Mouse (Mus musculus) forebrain, embryonic 12.5 days (tissue): ENCODE measurements around the gene Fancc. TPM values are rescaled to one million over a fixed set of nuclear protein-coding genes. Genes with fewer than 3 reads are reported as not detected.

Experiments
- ATAC-seq: fragments of 200-750 bp; cut with Nextera tagmentation; 2 replicates; pipeline ENCODE4 v1.8.0; 2017; ENCODE audit warnings: moderate TSS enrichment; ENCODE audit not compliant: low FRiP score
- H3K27ac ChIP-seq: fragments of 300-500 bp; sonication (generic); 2 replicates; pipeline ENCODE4 v1.5.1; 2016; ENCODE audit warnings: mild to moderate bottlenecking
- H3K27me3 ChIP-seq: fragments of 300-500 bp; sonication (generic); 2 replicates; pipeline ENCODE4 v1.6.1; 2016; ENCODE audit warnings: mild to moderate bottlenecking
- H3K36me3 ChIP-seq: fragments of 300-500 bp; sonication (generic); replicated peaks from 2 replicates; pipeline ENCODE4 v1.6.1; 2016; ENCODE audit warnings: mild to moderate bottlenecking
- H3K4me1 ChIP-seq: fragments of 300-500 bp; sonication (generic); 2 replicates; pipeline ENCODE4 v1.6.1; 2016
- H3K4me2 ChIP-seq: fragments of 300-500 bp; sonication (generic); 2 replicates; pipeline ENCODE4 v1.6.1; 2016; ENCODE audit warnings: mild to moderate bottlenecking, moderate library complexity
- H3K4me3 ChIP-seq: fragments of 300-500 bp; sonication (generic); replicated peaks from 2 replicates; pipeline ENCODE4 v1.5.1; 2016; ENCODE audit warnings: mild to moderate bottlenecking
- H3K9ac ChIP-seq: fragments of 300-500 bp; sonication (generic); 2 replicates; pipeline ENCODE4 v1.6.1; 2016; ENCODE audit warnings: mild to moderate bottlenecking
- H3K9me3 ChIP-seq: fragments of 300-500 bp; sonication (generic); 2 replicates; pipeline ENCODE4 v1.6.1; 2016
- WGBS: fragments of 180-500 bp; shearing (Covaris S2); methylation state at CpG from one replicate; pipeline ENCODE4 v1.1.7; 2016; 5-methylcytosine and 5-hydroxymethylcytosine counted together
- polyA plus RNA-seq: library from polyadenylated mRNA; unstranded; fragments of >200 nt; fragmentation: Nextera tagmentation; extraction: Ambion mirVana; gene quantifications from 2 replicates; pipeline ENCODE4 v1.2.1, GENCODE M21; 2016

Fancc gene
- polyA plus RNA-seq, 1 experiment from 2014 or later = 23.0 TPM

DNA sequence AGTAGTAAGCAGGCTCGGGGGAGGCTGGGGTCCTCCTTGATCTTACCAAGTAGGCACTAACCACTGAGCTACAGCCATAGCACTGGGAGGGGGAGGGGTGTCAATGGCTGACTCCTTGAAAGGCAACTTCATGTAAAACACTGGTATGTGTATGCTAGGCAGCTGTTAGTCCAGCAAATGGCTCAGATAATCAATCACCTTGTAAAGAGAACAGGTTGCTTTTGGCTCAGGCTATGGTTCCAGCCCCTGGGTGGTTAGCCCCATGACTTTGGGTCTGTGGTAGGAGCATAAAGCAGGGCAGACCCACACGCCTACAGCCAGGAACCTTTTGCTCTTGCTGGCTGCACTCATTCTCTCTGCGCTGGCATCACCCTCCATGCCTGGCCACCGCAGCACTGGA is 207.0 kb downstream of the Fancc start:
- no peak for ATAC-seq
- H3K27ac ChIP-seq = no peak overlapping the region
- H3K4me3 ChIP-seq = no peak overlapping the region
- 95% methylated on average over 4 of the region's 4 CpGs for whole genome bisulfite sequencing
- peaks cover 6% of the 10 kb centered on the region; the same call in 1 of the 2 replicates for H3K27me3 ChIP-seq
- H3K4me2 ChIP-seq = no peak overlapping the region
- H3K36me3 ChIP-seq = peaks cover 7% of the 10 kb centered on the region
- H3K4me1 ChIP-seq = peaks cover 28% of the 10 kb centered on the region
- H3K9me3 ChIP-seq = no peaks in the 10 kb centered on the region
- no peak overlapping the region for H3K9ac ChIP-seq

DNA sequence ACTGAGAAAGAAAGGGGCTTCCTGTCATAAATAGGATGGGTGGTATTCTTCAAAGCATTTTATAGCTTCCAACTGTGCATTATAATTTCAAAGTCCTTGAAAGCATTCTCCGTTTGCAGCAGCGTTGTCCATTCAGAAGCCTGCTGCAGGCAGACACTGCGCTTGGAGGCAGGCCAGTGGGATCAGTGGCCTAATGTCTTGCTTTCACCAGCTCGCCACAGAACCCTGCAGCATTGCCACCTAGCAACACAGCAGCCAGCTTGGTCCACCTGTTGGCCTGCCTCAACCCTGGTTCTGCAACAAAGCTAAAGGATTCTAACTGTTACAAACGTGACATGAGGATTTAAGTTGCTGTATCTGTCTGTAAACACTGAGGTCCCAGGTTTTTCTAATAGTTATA is 207.4 kb downstream of the Fancc start:
- peaks cover 7% of the 10 kb centered on the region for H3K36me3 ChIP-seq
- peaks cover 6% of the 10 kb centered on the region; the same call in 1 of the 2 replicates for H3K27me3 ChIP-seq
- H3K9me3 ChIP-seq = no peaks in the 10 kb centered on the region
- H3K27ac ChIP-seq = no peak overlapping the region
- WGBS = 66% methylated on average over 5 of the region's 5 CpGs
- no peak overlapping the region for H3K9ac ChIP-seq
- no peak for ATAC-seq
- H3K4me2 ChIP-seq = no peak overlapping the region
- peaks cover 23% of the 10 kb centered on the region for H3K4me1 ChIP-seq
- H3K4me3 ChIP-seq = no peak overlapping the region

DNA sequence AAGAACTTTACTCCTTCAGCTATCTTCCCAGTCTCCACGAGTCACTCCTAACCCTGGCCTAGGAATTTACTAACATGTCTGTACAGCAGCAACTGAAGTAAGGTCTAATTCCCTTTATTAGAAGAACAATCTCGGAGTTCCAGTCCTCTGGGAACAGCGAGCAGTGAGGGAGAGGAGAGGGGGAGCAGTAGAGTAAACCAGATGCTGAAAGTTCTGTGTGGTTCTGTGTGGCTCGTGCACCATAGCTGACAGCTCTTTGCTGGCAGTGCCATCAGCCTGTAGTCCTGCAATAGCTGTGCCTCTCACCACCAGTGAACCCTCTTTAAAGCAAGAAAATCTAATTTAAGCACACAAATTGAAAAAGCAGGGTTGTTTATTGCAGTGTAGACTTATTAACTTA is 207.9 kb downstream of the Fancc start:
- no peak overlapping the region for H3K4me3 ChIP-seq
- ATAC-seq = no peak
- peaks cover 7% of the 10 kb centered on the region for H3K36me3 ChIP-seq
- H3K27ac ChIP-seq = no peak overlapping the region
- no peak overlapping the region for H3K4me2 ChIP-seq
- H3K4me1 ChIP-seq = peaks cover 18% of the 10 kb centered on the region
- H3K9ac ChIP-seq = no peak overlapping the region
- 59% methylated on average over 4 of the region's 4 CpGs for WGBS
- H3K9me3 ChIP-seq = no peaks in the 10 kb centered on the region
- peaks cover 6% of the 10 kb centered on the region; the same call in 1 of the 2 replicates for H3K27me3 ChIP-seq

DNA sequence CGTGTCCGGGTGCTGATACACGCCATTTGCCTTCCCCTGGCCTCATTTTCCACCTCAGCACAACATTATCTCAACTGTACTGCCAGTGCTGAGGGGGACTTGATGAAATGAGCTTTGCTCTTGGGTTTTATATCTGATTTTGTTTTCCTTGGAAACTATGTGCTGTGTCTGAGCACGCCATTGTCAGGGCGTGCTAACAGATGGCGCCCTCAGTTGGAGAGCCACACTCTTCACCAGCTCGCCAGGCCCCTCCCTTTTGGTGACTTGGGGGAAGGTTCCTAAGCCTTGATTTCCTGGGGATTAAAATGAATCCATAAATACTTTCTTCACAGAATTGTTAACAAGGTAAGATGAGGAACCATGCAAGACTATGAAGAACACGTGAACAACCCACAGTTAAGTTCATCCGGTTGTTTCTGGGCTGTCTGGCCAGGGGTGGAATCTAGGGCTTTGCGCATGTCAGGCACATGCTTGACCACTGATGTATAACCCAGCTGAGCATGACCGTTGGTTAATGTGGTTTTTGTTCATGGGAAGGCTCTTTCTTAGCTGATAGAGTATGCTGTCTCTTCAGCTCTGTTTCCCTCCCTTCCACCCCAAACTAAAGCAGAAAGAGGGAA is 210.5 kb downstream of the Fancc start:
- H3K4me3 ChIP-seq = no peak overlapping the region
- no peak for ATAC-seq
- H3K9me3 ChIP-seq = no peaks in the 10 kb centered on the region
- no peak overlapping the region for H3K27ac ChIP-seq
- H3K36me3 ChIP-seq = peaks cover 14% of the 10 kb centered on the region
- 92% methylated on average over 11 of the region's 11 CpGs for WGBS
- H3K4me2 ChIP-seq = no peak overlapping the region
- no peak overlapping the region for H3K9ac ChIP-seq
- 0 out of 2 replicates have a peak, but pooled peaks cover 3% of the 10 kb centered on the region for H3K27me3 ChIP-seq
- peaks cover 9% of the 10 kb centered on the region for H3K4me1 ChIP-seq

DNA sequence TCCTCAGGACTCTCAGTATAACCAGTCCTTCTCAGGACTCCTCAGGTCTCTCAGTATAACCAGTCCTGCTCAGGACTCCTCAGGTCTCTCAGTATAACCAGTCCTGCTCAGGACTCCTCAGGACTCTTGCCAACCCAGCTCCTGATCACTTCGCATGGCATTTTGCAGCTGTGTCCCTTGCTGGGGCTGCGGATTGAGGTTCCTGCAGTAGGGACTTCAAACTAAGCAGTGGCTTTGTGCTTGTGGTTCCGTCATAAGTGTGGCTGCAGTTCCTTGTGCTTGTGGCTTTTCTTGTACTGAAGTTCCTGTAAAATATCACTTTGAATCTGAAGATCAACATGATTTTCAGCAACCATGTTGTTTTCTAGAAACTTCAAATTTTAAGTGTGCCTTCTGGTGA is 212.3 kb downstream of the Fancc start:
- no peak for ATAC-seq
- Histone ChIP-seq H3K9me3 (no peaks in the 10 kb centered on the region), H3K36me3 (peaks cover 14% of the 10 kb centered on the region), H3K4me1 (peaks cover 19% of the 10 kb centered on the region), H3K9ac (no peak overlapping the region), H3K4me3 (no peak overlapping the region), H3K27me3 (0 out of 2 replicates have a peak, but pooled peaks cover 3% of the 10 kb centered on the region), H3K4me2 (no peak overlapping the region), H3K27ac (no peak overlapping the region)
- 95% methylated on average over 3 of the region's 3 CpGs for WGBS

GRCm38 (mm10) chr13:63283236-63283635 is 213.8 kb downstream of the Fancc start:
- Histone ChIP-seq H3K27ac (no peak overlapping the region), H3K4me2 (no peak overlapping the region), H3K36me3 (peaks cover 14% of the 10 kb centered on the region), H3K4me1 (peaks cover 29% of the 10 kb centered on the region), H3K9ac (no peak overlapping the region), H3K4me3 (no peak overlapping the region), H3K9me3 (no peaks in the 10 kb centered on the region), H3K27me3 (peaks cover 4% of the 10 kb centered on the region; the same call in 1 of the 2 replicates)
- ATAC-seq = no peak

GRCm38 (mm10) chr13:63281206-63281605 is 215.9 kb downstream of the Fancc start:
- H3K4me2 ChIP-seq = no peak overlapping the region
- H3K36me3 ChIP-seq = peaks cover 11% of the 10 kb centered on the region
- no peak for ATAC-seq
- no peak overlapping the region for H3K27ac ChIP-seq
- no peak overlapping the region for H3K9ac ChIP-seq
- no peak overlapping the region for H3K4me3 ChIP-seq
- H3K9me3 ChIP-seq = no peaks in the 10 kb centered on the region
- peaks cover 31% of the 10 kb centered on the region for H3K4me1 ChIP-seq
- WGBS = 83% methylated on average over 8 of the region's 8 CpGs
- H3K27me3 ChIP-seq = peaks cover 13% of the 10 kb centered on the region; the same call in 1 of the 2 replicates

GRCm38 (mm10) chr13:63280344-63280743 is 216.7 kb downstream of the Fancc start:
- H3K9ac ChIP-seq = no peak overlapping the region
- WGBS = 45% methylated on average over 3 of the region's 3 CpGs
- no peaks in the 10 kb centered on the region for H3K9me3 ChIP-seq
- H3K36me3 ChIP-seq = peaks cover 8% of the 10 kb centered on the region; the same call in 1 of the 2 replicates
- no peak for ATAC-seq
- no peak overlapping the region for H3K4me3 ChIP-seq
- H3K4me2 ChIP-seq = no peak overlapping the region
- no peak overlapping the region for H3K27ac ChIP-seq
- peaks cover 30% of the 10 kb centered on the region for H3K4me1 ChIP-seq
- peaks cover 13% of the 10 kb centered on the region; the same call in 1 of the 2 replicates for H3K27me3 ChIP-seq

DNA sequence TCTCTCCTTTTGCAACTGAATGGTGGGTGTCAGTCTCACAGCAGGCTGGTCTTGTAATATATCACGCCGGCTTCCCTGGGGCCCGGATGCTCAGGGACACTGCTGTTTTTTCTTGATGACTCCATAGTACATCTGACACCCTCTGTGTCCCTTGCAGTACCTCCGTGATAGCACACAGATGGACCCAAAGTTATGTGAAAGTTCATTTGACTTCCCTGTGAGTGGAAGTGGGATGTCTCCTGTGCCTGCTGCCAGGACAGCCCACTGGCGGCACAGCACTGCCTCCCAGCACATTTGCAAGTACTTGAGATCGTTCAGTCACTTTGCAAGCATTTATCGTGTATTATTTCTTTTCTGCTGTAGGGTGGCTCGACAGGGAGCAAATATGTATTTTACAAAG is 217.3 kb downstream of the Fancc start:
- Histone ChIP-seq H3K36me3 (peaks cover 8% of the 10 kb centered on the region; the same call in 1 of the 2 replicates), H3K27me3 (peaks cover 13% of the 10 kb centered on the region; the same call in 1 of the 2 replicates), H3K4me1 (peaks cover 30% of the 10 kb centered on the region), H3K4me3 (no peak overlapping the region), H3K9ac (no peak overlapping the region), H3K27ac (no peak overlapping the region), H3K9me3 (no peaks in the 10 kb centered on the region), H3K4me2 (no peak overlapping the region)
- no peak for ATAC-seq
- 68% methylated on average over 8 of the region's 8 CpGs for WGBS

DNA sequence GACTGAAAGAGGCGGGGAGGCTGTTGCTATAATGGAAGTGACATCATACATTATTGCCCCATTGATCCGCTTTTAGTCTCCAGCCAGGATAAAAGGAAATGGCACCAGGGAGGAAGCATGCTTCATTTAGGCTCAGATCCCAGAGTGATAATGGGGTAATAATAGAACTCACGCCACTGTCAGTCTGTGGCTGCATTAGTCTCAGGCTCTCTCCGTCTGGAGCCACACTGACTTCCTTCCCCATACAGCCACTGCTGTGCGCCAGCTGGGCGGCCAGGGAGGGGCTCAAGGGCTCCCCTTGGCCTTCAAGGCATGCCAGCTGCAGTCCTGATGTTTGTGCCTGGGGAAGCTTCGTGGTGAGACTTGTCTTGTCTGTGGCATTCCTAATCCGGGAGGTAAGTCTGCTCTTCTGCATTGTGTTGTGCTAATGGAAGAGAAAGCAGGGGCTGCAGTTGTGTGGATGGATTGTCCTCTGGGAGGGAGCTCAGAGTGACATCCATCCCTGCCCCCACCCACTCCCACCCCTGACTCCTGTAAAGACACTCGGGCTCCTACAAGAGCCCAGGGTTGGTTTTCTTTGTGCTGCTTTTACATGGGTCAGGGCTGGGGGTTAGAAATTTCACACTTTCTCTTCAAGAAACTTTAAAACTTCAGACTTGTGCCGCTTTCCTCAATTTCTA is 218.1 kb downstream of the Fancc start:
- 0 out of 2 replicates have a peak overlapping the region, but pooled peaks have one; percentile 4 for H3K4me3 ChIP-seq
- peaks cover 15% of the 10 kb centered on the region; the same call in 1 of the 2 replicates for H3K27me3 ChIP-seq
- H3K4me1 ChIP-seq = peaks cover 33% of the 10 kb centered on the region
- peak overlapping the region; percentile 54; the same call in 1 of the 2 replicates for H3K27ac ChIP-seq
- H3K9me3 ChIP-seq = no peaks in the 10 kb centered on the region
- H3K36me3 ChIP-seq = peaks cover 8% of the 10 kb centered on the region; the same call in 1 of the 2 replicates
- peak overlapping the region; percentile 19 for H3K4me2 ChIP-seq
- peak; percentile 71 for ATAC-seq
- 14% methylated on average over 10 of the region's 10 CpGs for WGBS
- no peak overlapping the region for H3K9ac ChIP-seq

- Histone ChIP-seq H3K27ac (0 out of 2 replicates have a peak overlapping the region, but pooled peaks have one; percentile 6), H3K9me3 (no peaks in the 10 kb centered on the region), H3K4me1 (peaks cover 36% of the 10 kb centered on the region), H3K4me3 (no peak overlapping the region), H3K9ac (no peak overlapping the region), H3K4me2 (no peak overlapping the region), H3K27me3 (peaks cover 16% of the 10 kb centered on the region; the same call in 1 of the 2 replicates), H3K36me3 (peaks cover under 1% of the 10 kb centered on the region; the same call in 1 of the 2 replicates)
- WGBS = 60% methylated on average over 5 of the region's 5 CpGs
- no peak for ATAC-seq
Observed at GRCm38 (mm10) chr13:63278141-63278631, 218.9 kb downstream of the Fancc start.

DNA sequence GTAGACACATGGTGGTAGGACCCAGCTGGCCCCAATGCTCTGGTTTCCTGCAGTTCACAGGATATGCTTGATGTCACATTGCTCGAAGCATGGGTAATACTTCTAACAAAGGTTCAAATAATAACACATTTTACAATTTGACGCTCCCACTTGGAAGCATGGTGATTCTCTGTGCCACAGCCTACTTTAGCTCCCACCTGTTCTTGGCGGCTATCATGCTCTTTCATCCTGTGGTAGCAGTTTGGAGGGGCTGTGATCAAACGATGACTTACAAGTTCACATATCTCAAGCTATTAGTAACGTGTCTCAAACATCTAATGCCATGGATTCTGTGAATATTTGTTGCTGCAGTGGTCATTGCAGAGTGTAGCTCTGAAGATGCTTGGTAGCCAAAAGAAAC is 219.8 kb downstream of the Fancc start:
- H3K4me2 ChIP-seq = no peak overlapping the region
- peaks cover 44% of the 10 kb centered on the region for H3K4me1 ChIP-seq
- H3K27me3 ChIP-seq = peaks cover 16% of the 10 kb centered on the region; the same call in 1 of the 2 replicates
- H3K9ac ChIP-seq = no peak overlapping the region
- H3K4me3 ChIP-seq = no peak overlapping the region
- 83% methylated on average over 5 of the region's 5 CpGs for WGBS
- no peak for ATAC-seq
- no peak overlapping the region for H3K27ac ChIP-seq
- no peaks in the 10 kb centered on the region for H3K36me3 ChIP-seq
- no peaks in the 10 kb centered on the region for H3K9me3 ChIP-seq
